Mouse (Mus musculus) megakaryocyte, embryonic 14.5 days (primary cell): ENCODE results near the gene Fam45a. TPM values are rescaled to one million over a fixed set of nuclear protein-coding genes. Genes with fewer than 3 reads are reported as not detected.

Source experiments
- H3K27me3 ChIP-seq: replicated peaks from 2 replicates; pipeline ENCODE3; 2012; ENCODE audit warnings: inconsistent platforms
- H3K36me3 ChIP-seq: replicated peaks from 2 replicates; pipeline ENCODE3; 2012; ENCODE audit warnings: low read length, inconsistent platforms, mixed read lengths
- H3K4me1 ChIP-seq: 2 replicates; pipeline ENCODE4 v1.6.1; 2012; ENCODE audit warnings: inconsistent platforms
- H3K4me3 ChIP-seq: replicated peaks from 2 replicates; pipeline ENCODE3; 2012; ENCODE audit warnings: moderate library complexity, mild to moderate bottlenecking, inconsistent platforms
- H3K9me3 ChIP-seq: 2 replicates; pipeline ENCODE4 v1.6.1; 2012; ENCODE audit warnings: inconsistent platforms
- FLI1 ChIP-seq: IDR thresholded peaks from 2 replicates; pipeline ENCODE4 v1.6.1; 2012; ENCODE audit warnings: low read length, inconsistent platforms, mixed read lengths
- GATA1 ChIP-seq: IDR thresholded peaks from 3 replicates; pipeline ENCODE4 v1.6.1; 2012; ENCODE audit warnings: mixed read lengths, low read length, inconsistent platforms, borderline replicate concordance
- polyA plus RNA-seq: library from polyadenylated mRNA; stranded (reverse); fragments of >175 nt; gene quantifications from 2 replicates; pipeline ENCODE4 v1.2.3, GENCODE M21; 2012; ENCODE audit warnings: low replicate concordance; ENCODE audit not compliant: insufficient read depth

The Fam45a gene
- polyA plus RNA-seq, result 8.6 TPM in 1 of 2 replicates, not detected in the other

GRCm38 (mm10) chr19:60811098-60812035, at the start of gene Fam45a:
Fam45a (plus strand) TSS chr19:60811585.
- peaks cover 31% of the 10 kb centered on the region for H3K4me1 ChIP-seq
- TF ChIP-seq GATA1, result no peak
- no peak for TF ChIP-seq FLI1
- no peaks in the 10 kb centered on the region for H3K27me3 ChIP-seq
- H3K36me3 ChIP-seq, result peaks cover 23% of the 10 kb centered on the region
- H3K9me3 ChIP-seq, result no peaks in the 10 kb centered on the region
- H3K4me3 ChIP-seq, result peak within 1 kb of the TSS; percentile 99

GRCm38 (mm10) chr19:60773366-60773765, 38.0 kb upstream of the Fam45a start:
- TF ChIP-seq FLI1 (no peak), GATA1 (no peak)

GRCm38 (mm10) chr19:60782034-60782433, 29.4 kb upstream of the Fam45a start:
- H3K27me3 ChIP-seq, result no peaks in the 10 kb centered on the region
- no peak overlapping the region for H3K4me3 ChIP-seq
- TF ChIP-seq FLI1 (no peak), GATA1 (no peak)
- peaks cover 34% of the 10 kb centered on the region for H3K4me1 ChIP-seq
- no peaks in the 10 kb centered on the region for H3K9me3 ChIP-seq
- H3K36me3 ChIP-seq, result peaks cover 62% of the 10 kb centered on the region

More at GRCm38 (mm10) chr19:60773366-60773765, 38.0 kb upstream of the Fam45a start:
- H3K4me3 ChIP-seq, result no peak overlapping the region
- H3K4me1 ChIP-seq, result no peaks in the 10 kb centered on the region
- peaks cover 99% of the 10 kb centered on the region for H3K36me3 ChIP-seq
- H3K9me3 ChIP-seq, result no peaks in the 10 kb centered on the region
- no peaks in the 10 kb centered on the region for H3K27me3 ChIP-seq

GRCm38 (mm10) chr19:60784712-60785111, 26.7 kb upstream of the Fam45a start:
- Histone ChIP-seq H3K9me3 (no peaks in the 10 kb centered on the region), H3K27me3 (no peaks in the 10 kb centered on the region), H3K4me1 (peaks cover 38% of the 10 kb centered on the region), H3K36me3 (peaks cover 36% of the 10 kb centered on the region), H3K4me3 (no peak overlapping the region)
- no peak for TF ChIP-seq FLI1
- no peak for TF ChIP-seq GATA1

- peak overlapping the region; percentile 77 for H3K4me3 ChIP-seq
- no peaks in the 10 kb centered on the region for H3K27me3 ChIP-seq
- H3K9me3 ChIP-seq, result no peaks in the 10 kb centered on the region
- peaks cover 41% of the 10 kb centered on the region for H3K4me1 ChIP-seq
- TF ChIP-seq FLI1 (no peak), GATA1 (no peak)
- H3K36me3 ChIP-seq, result peaks cover 8% of the 10 kb centered on the region
Measured at GRCm38 (mm10) chr19:60787465-60788150, 23.8 kb upstream of the Fam45a start.

GRCm38 (mm10) chr19:60788214-60788960, 23.0 kb upstream of the Fam45a start:
- no peak for TF ChIP-seq FLI1
- no peak for TF ChIP-seq GATA1
- H3K4me1 ChIP-seq, result peaks cover 42% of the 10 kb centered on the region
- H3K9me3 ChIP-seq, result no peaks in the 10 kb centered on the region
- peak overlapping the region; percentile 95 for H3K4me3 ChIP-seq
- H3K27me3 ChIP-seq, result no peaks in the 10 kb centered on the region
- peaks cover 5% of the 10 kb centered on the region for H3K36me3 ChIP-seq

- H3K4me1 ChIP-seq, result peaks cover 39% of the 10 kb centered on the region
- H3K4me3 ChIP-seq, result peak overlapping the region; percentile 95
- peaks cover 3% of the 10 kb centered on the region for H3K36me3 ChIP-seq
- TF ChIP-seq GATA1 (no peak), FLI1 (no peak)
- no peaks in the 10 kb centered on the region for H3K27me3 ChIP-seq
- H3K9me3 ChIP-seq, result no peaks in the 10 kb centered on the region
Measured at GRCm38 (mm10) chr19:60789452-60789851, 21.9 kb upstream of the Fam45a start.

GRCm38 (mm10) chr19:60789919-60790506, 21.4 kb upstream of the Fam45a start:
- TF ChIP-seq GATA1 (no peak), FLI1 (no peak)
- Histone ChIP-seq H3K9me3 (no peaks in the 10 kb centered on the region), H3K4me1 (peaks cover 34% of the 10 kb centered on the region), H3K4me3 (peak overlapping the region; percentile 95), H3K27me3 (no peaks in the 10 kb centered on the region), H3K36me3 (peaks cover 3% of the 10 kb centered on the region)

- Histone ChIP-seq H3K36me3 (peaks cover 3% of the 10 kb centered on the region), H3K4me3 (peak within 1 kb of the TSS; percentile 95), H3K9me3 (no peaks in the 10 kb centered on the region), H3K4me1 (peaks cover 33% of the 10 kb centered on the region), H3K27me3 (no peaks in the 10 kb centered on the region)
- TF ChIP-seq FLI1, result peak; percentile 34; the same call in 1 of the 2 replicates
- no peak for TF ChIP-seq GATA1
Measured at GRCm38 (mm10) chr19:60790551-60791161, 20.7 kb upstream of the Fam45a start, which contains the start of gene Eif3a. Eif3a (minus strand) TSS chr19:60790658.
